Mouse (Mus musculus): ENCODE measurements around the gene Myo10. TPM values are rescaled to one million over a fixed set of nuclear protein-coding genes. Genes with fewer than 3 reads are reported as not detected.

The Myo10 gene
- 1,000 to 10,000 TPM in 1 of 26 experiments, 100 to 1,000 TPM in 16, 10 to 100 TPM in 9; 54.0 to 1,244 (median 120) TPM for total RNA-seq (2018; cell fraction: chromatin; rRNA removed)
- total RNA-seq (2018; cell fraction: cytosol; rRNA removed) = 10 to 100 TPM; 13.1 to 70.8 (median 23.9) TPM
- total RNA-seq (2018; cell fraction: nucleus; rRNA removed) = 100 to 1,000 TPM in 6 of 26 experiments, 10 to 100 TPM in 20; 26.5 to 518 (median 59.4) TPM
- polyA plus RNA-seq (2018) = 15.0 to 27.3 TPM (median 16.4 TPM) in 3 replicates

GRCm38 (mm10) chr15:25622200-25622866 lies at the start of gene Myo10:
Myo10 (plus strand) TSS chr15:25622525.
- Histone ChIP-seq H3K4me3 (ENCODE audit: inconsistent target) (peak within 1 kb of the TSS; percentile 46), H3K36me3 (ENCODE audit: inconsistent target) (no peaks in the 10 kb centered on the region), H3K79me2 (ENCODE audit: inconsistent target) (peaks cover 24% of the 10 kb centered on the region; the same call in 1 of the 2 replicates), H3K27ac (no peak within 1 kb of the TSS)
- under 1% methylated on average over 53 of the region's 53 CpGs for WGBS (ENCODE audit: missing documents)

GRCm38 (mm10) chr15:25573113-25573512 lies 49.2 kb upstream of the Myo10 start:
- no peak overlapping the region for H3K27ac ChIP-seq
- H3K79me2 ChIP-seq (ENCODE audit: inconsistent target) = no peaks in the 10 kb centered on the region
- H3K4me3 ChIP-seq (ENCODE audit: inconsistent target) = no peak overlapping the region
- H3K36me3 ChIP-seq (ENCODE audit: inconsistent target) = no peaks in the 10 kb centered on the region
- WGBS (ENCODE audit: missing documents) = 7% methylated on average over 3 of the region's 3 CpGs

GRCm38 (mm10) chr15:25573876-25574601 lies 48.3 kb upstream of the Myo10 start:
- WGBS (ENCODE audit: missing documents) = 94% methylated on average over 7 of the region's 7 CpGs
- no peak overlapping the region for H3K4me3 ChIP-seq (ENCODE audit: inconsistent target)
- H3K79me2 ChIP-seq (ENCODE audit: inconsistent target) = no peaks in the 10 kb centered on the region
- H3K27ac ChIP-seq = no peak overlapping the region
- H3K36me3 ChIP-seq (ENCODE audit: inconsistent target) = no peaks in the 10 kb centered on the region

GRCm38 (mm10) chr15:25577327-25578051 lies 44.8 kb upstream of the Myo10 start:
- Histone ChIP-seq H3K79me2 (ENCODE audit: inconsistent target) (no peaks in the 10 kb centered on the region), H3K4me3 (ENCODE audit: inconsistent target) (no peak overlapping the region), H3K27ac (no peak overlapping the region), H3K36me3 (ENCODE audit: inconsistent target) (no peaks in the 10 kb centered on the region)
- WGBS (ENCODE audit: missing documents) = 94% methylated on average over 8 of the region's 8 CpGs

- 79% methylated on average over 4 of the region's 4 CpGs for WGBS (ENCODE audit: missing documents)
- Histone ChIP-seq H3K4me3 (ENCODE audit: inconsistent target) (no peak overlapping the region), H3K27ac (no peak overlapping the region), H3K79me2 (ENCODE audit: inconsistent target) (no peaks in the 10 kb centered on the region), H3K36me3 (ENCODE audit: inconsistent target) (no peaks in the 10 kb centered on the region)
Measured at GRCm38 (mm10) chr15:25578369-25578768, 44.0 kb upstream of the Myo10 start.

GRCm38 (mm10) chr15:25580731-25581130 lies 41.6 kb upstream of the Myo10 start:
- H3K27ac ChIP-seq = no peak overlapping the region

GRCm38 (mm10) chr15:25582055-25582454 lies 40.3 kb upstream of the Myo10 start:
- WGBS (ENCODE audit: missing documents) = 61% methylated on average over 6 of the region's 6 CpGs

More at GRCm38 (mm10) chr15:25580731-25581130, 41.6 kb upstream of the Myo10 start:
- no peaks in the 10 kb centered on the region for H3K79me2 ChIP-seq (ENCODE audit: inconsistent target)
- 3% methylated on average over 6 of the region's 6 CpGs for WGBS (ENCODE audit: missing documents)
- no peak overlapping the region for H3K4me3 ChIP-seq (ENCODE audit: inconsistent target)
- no peaks in the 10 kb centered on the region for H3K36me3 ChIP-seq (ENCODE audit: inconsistent target)

GRCm38 (mm10) chr15:25583361-25583760 lies 39.0 kb upstream of the Myo10 start:
- WGBS (ENCODE audit: missing documents) = 96% methylated on average over 8 of the region's 8 CpGs
- no peaks in the 10 kb centered on the region for H3K36me3 ChIP-seq (ENCODE audit: inconsistent target)
- no peak overlapping the region for H3K27ac ChIP-seq
- no peak overlapping the region for H3K4me3 ChIP-seq (ENCODE audit: inconsistent target)
- H3K79me2 ChIP-seq (ENCODE audit: inconsistent target) = no peaks in the 10 kb centered on the region

More at GRCm38 (mm10) chr15:25582055-25582454, 40.3 kb upstream of the Myo10 start:
- H3K36me3 ChIP-seq (ENCODE audit: inconsistent target) = no peaks in the 10 kb centered on the region
- H3K79me2 ChIP-seq (ENCODE audit: inconsistent target) = no peaks in the 10 kb centered on the region
- no peak overlapping the region for H3K4me3 ChIP-seq (ENCODE audit: inconsistent target)
- no peak overlapping the region for H3K27ac ChIP-seq

GRCm38 (mm10) chr15:25586828-25587227 lies 35.5 kb upstream of the Myo10 start:
- 97% methylated on average over 3 of the region's 3 CpGs for WGBS (ENCODE audit: missing documents)
- H3K27ac ChIP-seq = no peak overlapping the region
- H3K79me2 ChIP-seq (ENCODE audit: inconsistent target) = no peaks in the 10 kb centered on the region
- no peak overlapping the region for H3K4me3 ChIP-seq (ENCODE audit: inconsistent target)
- no peaks in the 10 kb centered on the region for H3K36me3 ChIP-seq (ENCODE audit: inconsistent target)

GRCm38 (mm10) chr15:25587943-25588342 lies 34.4 kb upstream of the Myo10 start:
- no peak overlapping the region for H3K4me3 ChIP-seq (ENCODE audit: inconsistent target)
- WGBS (ENCODE audit: missing documents) = 87% methylated on average over 8 of the region's 8 CpGs
- no peaks in the 10 kb centered on the region for H3K79me2 ChIP-seq (ENCODE audit: inconsistent target)
- H3K36me3 ChIP-seq (ENCODE audit: inconsistent target) = no peaks in the 10 kb centered on the region
- no peak overlapping the region for H3K27ac ChIP-seq

GRCm38 (mm10) chr15:25589318-25589902 lies 32.9 kb upstream of the Myo10 start:
- Histone ChIP-seq H3K79me2 (ENCODE audit: inconsistent target) (no peaks in the 10 kb centered on the region), H3K27ac (no peak overlapping the region), H3K36me3 (ENCODE audit: inconsistent target) (no peaks in the 10 kb centered on the region), H3K4me3 (ENCODE audit: inconsistent target) (no peak overlapping the region)
- 91% methylated on average over 11 of the region's 11 CpGs for WGBS (ENCODE audit: missing documents)

- WGBS (ENCODE audit: missing documents) = 93% methylated on average over 5 of the region's 5 CpGs
- Histone ChIP-seq H3K36me3 (ENCODE audit: inconsistent target) (no peaks in the 10 kb centered on the region), H3K4me3 (ENCODE audit: inconsistent target) (no peak overlapping the region), H3K27ac (no peak overlapping the region), H3K79me2 (ENCODE audit: inconsistent target) (no peaks in the 10 kb centered on the region)
Measured at GRCm38 (mm10) chr15:25589916-25590315, 32.4 kb upstream of the Myo10 start.

GRCm38 (mm10) chr15:25590891-25591290 lies 31.4 kb upstream of the Myo10 start:
- no peaks in the 10 kb centered on the region for H3K36me3 ChIP-seq (ENCODE audit: inconsistent target)
- no peak overlapping the region for H3K27ac ChIP-seq
- H3K79me2 ChIP-seq (ENCODE audit: inconsistent target) = no peaks in the 10 kb centered on the region
- WGBS (ENCODE audit: missing documents) = 88% methylated on average over 7 of the region's 7 CpGs
- H3K4me3 ChIP-seq (ENCODE audit: inconsistent target) = no peak overlapping the region

- WGBS (ENCODE audit: missing documents) = 52% methylated on average over 4 of the region's 4 CpGs
- Histone ChIP-seq H3K4me3 (ENCODE audit: inconsistent target) (no peak overlapping the region), H3K27ac (no peak overlapping the region), H3K36me3 (ENCODE audit: inconsistent target) (no peaks in the 10 kb centered on the region), H3K79me2 (ENCODE audit: inconsistent target) (no peaks in the 10 kb centered on the region)
Measured at GRCm38 (mm10) chr15:25591964-25592363, 30.4 kb upstream of the Myo10 start.

Data from macrophage (primary cell).